Mouse (Mus musculus) hindbrain, embryonic 11.5 days (tissue): Measurements from ENCODE around the gene Gm13539. TPM values are rescaled to one million over a fixed set of nuclear protein-coding genes. Genes with fewer than 3 reads are reported as not detected.
"Not testable (repeated sequence)": the region's sequence is repeated elsewhere in the genome, so short reads cannot be mapped to it uniquely, and the experiment has no call there.

Experiments used
- ATAC-seq: fragments of 200-750 bp; cut with Nextera tagmentation; 2 replicates; pipeline ENCODE4 v1.8.0; 2017; ENCODE audit warnings: mild to moderate bottlenecking, moderate TSS enrichment, moderate library complexity; ENCODE audit not compliant: low FRiP score
- DNase-seq: peaks from one replicate; pipeline ENCODE4 v3.0.0-alpha.2; 2015; ENCODE audit warnings: low spot score
- H3K27ac ChIP-seq: fragments of 300-500 bp; sonication (generic); 2 replicates; pipeline ENCODE4 v1.5.1; 2014; ENCODE audit warnings: mild to moderate bottlenecking, low read depth, low read length
- H3K27me3 ChIP-seq: fragments of 300-500 bp; sonication (generic); 2 replicates; pipeline ENCODE4 v1.6.1; 2014; ENCODE audit warnings: mild to moderate bottlenecking, low read length, moderate library complexity, mixed read lengths; ENCODE audit not compliant: control insufficient read depth, insufficient read depth
- H3K36me3 ChIP-seq: fragments of 300-500 bp; sonication (generic); 2 replicates; pipeline ENCODE4 v1.6.1; 2014; ENCODE audit warnings: mild to moderate bottlenecking, low read length, moderate library complexity, mixed read lengths; ENCODE audit not compliant: control insufficient read depth, insufficient read depth
- H3K4me1 ChIP-seq: fragments of 300-500 bp; sonication (generic); replicated peaks from 2 replicates; pipeline ENCODE4 v1.6.1; 2014; ENCODE audit warnings: low read length, mixed read lengths; ENCODE audit not compliant: control insufficient read depth, insufficient read depth
- H3K4me2 ChIP-seq: fragments of 300-500 bp; sonication (generic); replicated peaks from 2 replicates; pipeline ENCODE4 v1.6.1; 2014; ENCODE audit warnings: mild to moderate bottlenecking, low read depth, low read length
- H3K4me3 ChIP-seq: fragments of 300-500 bp; sonication (generic); 2 replicates; pipeline ENCODE4 v1.5.1; 2014; ENCODE audit warnings: low read depth, low read length
- H3K9ac ChIP-seq: fragments of 300-500 bp; sonication (generic); 2 replicates; pipeline ENCODE4 v1.6.1; 2014; ENCODE audit warnings: low read depth, low read length
- H3K9me3 ChIP-seq: fragments of 300-500 bp; sonication (generic); 2 replicates; pipeline ENCODE4 v1.6.1; 2016; ENCODE audit warnings: low read length; ENCODE audit not compliant: control insufficient read depth
- WGBS: fragments of 180-500 bp; shearing (Covaris S2); extraction: QIAGEN DNeasy Blood & Tissue Kit; methylation state at CpG from one replicate; pipeline ENCODE4 v1.1.7; 2014; 5-methylcytosine and 5-hydroxymethylcytosine counted together
- polyA plus RNA-seq: library from polyadenylated mRNA; unstranded; fragments of >200 nt; fragmentation: Nextera tagmentation; extraction: Ambion mirVana; gene quantifications from 2 replicates; pipeline ENCODE4 v1.2.1, GENCODE M21; 2014

The Gm13539 gene
- polyA plus RNA-seq, result not detected in 2 replicates

DNA sequence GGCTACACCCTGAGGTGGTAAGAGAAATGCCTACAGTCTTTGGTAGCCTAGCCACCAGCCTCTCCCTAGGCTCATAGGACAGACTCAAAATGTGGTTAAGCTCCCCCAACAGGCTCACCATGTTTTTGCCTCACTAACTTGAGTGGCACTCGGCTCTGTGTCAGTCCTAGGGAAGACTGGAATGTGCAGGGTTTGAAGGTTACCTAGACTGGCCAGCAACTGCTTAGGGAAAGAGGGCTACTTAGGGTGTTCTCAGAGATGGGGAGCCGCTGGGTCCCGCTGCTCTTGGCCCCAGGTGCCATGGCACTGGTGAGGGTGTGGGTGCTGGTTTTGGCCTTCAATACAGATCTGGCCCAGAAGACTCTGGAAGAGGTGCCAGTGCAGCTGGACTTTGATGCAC, at the start of gene Gm13539:
TSS of gene Gm13539 (plus strand) at position 301 of the 400 bp plus-strand sequence.
- DNase-seq, result no peak
- Histone ChIP-seq H3K9ac (no peak within 1 kb of the TSS), H3K27ac (no peak within 1 kb of the TSS), H3K9me3 (no peaks in the 10 kb centered on the region), H3K36me3 (no peaks in the 10 kb centered on the region), H3K4me3 (no peak within 1 kb of the TSS), H3K4me1 (no peaks in the 10 kb centered on the region), H3K4me2 (no peak within 1 kb of the TSS), H3K27me3 (no peaks in the 10 kb centered on the region)
- ATAC-seq, result no peak
- 82% methylated on average over 3 of the region's 3 CpGs for WGBS

DNA sequence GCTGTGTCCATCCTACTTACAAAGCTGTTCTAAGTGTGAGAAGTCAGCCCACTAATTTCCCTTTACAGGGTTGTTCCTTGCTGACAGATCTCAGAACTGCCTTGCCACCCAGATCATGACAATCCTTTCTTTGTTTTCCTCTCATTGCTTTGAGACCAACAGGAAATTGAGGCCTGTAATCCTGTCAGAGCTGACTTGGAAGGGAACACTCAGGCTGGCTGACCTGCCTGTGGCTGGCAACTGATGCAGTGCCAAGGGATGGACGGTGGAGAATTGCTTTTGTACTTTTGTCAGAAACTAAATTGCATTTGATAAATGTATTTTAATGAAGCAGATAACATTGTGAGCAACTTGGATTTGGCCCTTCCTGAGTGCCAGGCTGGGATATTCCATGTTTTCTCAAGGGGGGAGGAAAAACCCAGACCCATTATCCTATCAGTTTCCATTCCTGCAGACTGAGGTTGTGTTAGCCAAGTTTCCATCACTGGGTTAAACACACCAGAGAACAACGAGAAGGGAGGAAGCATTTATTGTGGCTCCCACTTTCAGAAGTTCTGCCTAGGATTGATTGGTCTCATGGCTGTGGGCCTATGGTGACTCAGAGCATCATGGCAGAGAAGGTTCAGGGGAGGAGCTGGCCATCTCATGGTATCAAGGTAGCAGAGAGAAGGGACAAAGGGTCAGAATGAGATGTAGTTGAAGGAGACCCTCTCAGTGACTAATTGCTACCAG, 48.7 kb upstream of the Gm13539 start:
- no peak overlapping the region for H3K27ac ChIP-seq
- H3K27me3 ChIP-seq, result no peaks in the 10 kb centered on the region
- DNase-seq, result no peak
- 73% methylated on average over 2 of the region's 2 CpGs for WGBS
- no peak overlapping the region for H3K4me3 ChIP-seq
- no peaks in the 10 kb centered on the region for H3K4me1 ChIP-seq
- H3K4me2 ChIP-seq, result no peak overlapping the region
- no peak overlapping the region for H3K9ac ChIP-seq
- no peaks in the 10 kb centered on the region for H3K36me3 ChIP-seq
- no peaks in the 10 kb centered on the region for H3K9me3 ChIP-seq
- ATAC-seq, result no peak

DNA sequence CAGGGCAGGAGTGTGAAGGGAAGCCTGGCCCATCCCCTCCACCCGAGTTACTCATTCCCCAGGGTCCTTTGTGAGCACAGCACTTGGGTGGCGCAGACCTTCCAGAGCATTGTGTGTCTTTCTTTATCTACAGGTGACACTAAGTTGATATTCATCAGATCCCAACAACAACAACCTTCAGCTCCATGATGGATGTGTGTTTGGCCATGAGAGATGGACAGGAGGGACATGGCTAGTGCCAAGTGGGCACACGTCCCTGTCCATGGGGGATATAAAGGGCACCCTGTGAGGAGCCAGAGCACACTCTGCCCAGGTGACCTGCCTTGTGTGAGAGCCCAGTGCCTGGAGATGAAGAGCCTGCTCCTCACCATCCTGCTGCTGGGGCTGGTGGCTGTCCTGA, 45.3 kb upstream of the Gm13539 start, which contains the start of gene Obp2b:
TSS of gene Obp2b (plus strand) at position 301 of the 400 bp plus-strand sequence.
- H3K27me3 ChIP-seq, H3K4me3 ChIP-seq, H3K9ac ChIP-seq, H3K4me2 ChIP-seq, DNase-seq, H3K27ac ChIP-seq, ATAC-seq, H3K36me3 ChIP-seq, H3K9me3 ChIP-seq, H3K4me1 ChIP-seq: not testable (repeated sequence)
- WGBS, result 89% methylated on average over 3 of the region's 3 CpGs

- whole genome bisulfite sequencing, result 74% methylated on average over 1 of the region's 1 CpGs
- H3K36me3 ChIP-seq, result no peaks in the 10 kb centered on the region
- no peak overlapping the region for H3K9ac ChIP-seq
- no peaks in the 10 kb centered on the region for H3K9me3 ChIP-seq
- no peak overlapping the region for H3K4me2 ChIP-seq
- H3K4me3 ChIP-seq, result no peak overlapping the region
- DNase-seq, result no peak
- ATAC-seq, result no peak
- no peaks in the 10 kb centered on the region for H3K4me1 ChIP-seq
- no peaks in the 10 kb centered on the region for H3K27me3 ChIP-seq
- H3K27ac ChIP-seq, result no peak overlapping the region
Measured at GRCm38 (mm10) chr2:25741671-25742070, 40.4 kb upstream of the Gm13539 start.

GRCm38 (mm10) chr2:25754201-25754600, 27.9 kb upstream of the Gm13539 start:
- DNase-seq (no peak), ATAC-seq (no peak)
- Histone ChIP-seq H3K36me3 (no peaks in the 10 kb centered on the region), H3K27ac (no peak overlapping the region), H3K9ac (no peak overlapping the region), H3K9me3 (no peaks in the 10 kb centered on the region), H3K4me2 (no peak overlapping the region), H3K27me3 (no peaks in the 10 kb centered on the region), H3K4me3 (no peak overlapping the region), H3K4me1 (no peaks in the 10 kb centered on the region)
- WGBS, result 93% methylated on average over 1 of the region's 1 CpGs

DNA sequence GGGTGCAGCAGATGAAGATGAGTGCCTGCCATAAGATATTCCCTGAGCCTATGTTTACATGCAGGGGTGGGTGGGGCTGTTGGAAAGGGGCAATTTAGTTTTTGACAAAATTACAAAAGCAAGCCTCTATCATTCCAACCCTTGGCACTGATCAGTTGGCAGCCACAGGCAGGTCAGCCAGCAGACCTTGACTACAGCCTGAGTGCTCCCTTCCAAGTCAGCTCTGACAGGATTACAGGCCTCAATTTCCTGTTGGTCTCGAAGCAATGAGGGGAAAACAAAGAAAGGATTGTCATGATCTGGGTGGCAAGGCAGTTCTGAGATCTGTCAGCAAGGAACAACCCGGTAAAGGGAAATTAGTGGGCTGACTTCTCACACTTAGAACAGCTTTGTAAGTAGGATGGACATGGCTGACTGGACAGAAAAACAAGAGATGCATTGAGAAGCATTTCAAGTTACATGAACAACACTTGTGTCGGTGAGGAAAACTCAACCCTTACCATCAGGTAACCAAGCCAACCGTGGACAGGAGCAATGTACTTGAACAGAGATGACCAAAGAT, 23.9 kb upstream of the Gm13539 start:
- no peak for ATAC-seq

DNA sequence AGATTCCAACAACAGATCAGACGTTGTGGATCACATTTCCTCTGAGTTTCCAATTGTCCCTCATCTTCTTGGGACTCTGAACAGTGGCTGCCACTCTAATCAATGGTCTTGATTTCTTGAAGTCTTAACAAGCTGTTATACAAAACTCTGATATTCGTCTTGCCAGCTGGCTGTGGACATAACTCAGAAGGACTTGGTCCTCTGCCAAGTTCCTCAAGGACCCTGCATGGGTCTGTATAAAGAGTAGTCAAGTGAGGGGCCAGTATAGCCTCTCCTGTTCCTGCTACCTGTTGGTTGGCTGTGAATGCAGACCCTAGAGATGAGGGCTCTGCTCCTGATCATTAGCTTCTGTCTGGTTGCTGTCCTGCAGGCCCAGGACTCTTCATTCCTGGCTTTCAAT, 16.8 kb upstream of the Gm13539 start, which contains the start of gene Lcn3:
TSS of gene Lcn3 (plus strand) at position 301 of the 400 bp plus-strand sequence.
- no peak within 1 kb of the TSS for H3K4me2 ChIP-seq
- no peaks in the 10 kb centered on the region for H3K9me3 ChIP-seq
- no peak within 1 kb of the TSS for H3K4me3 ChIP-seq
- no peak for ATAC-seq
- WGBS, result 58% methylated on average over 2 of the region's 2 CpGs
- no peak for DNase-seq
- H3K27ac ChIP-seq, result no peak within 1 kb of the TSS
- no peaks in the 10 kb centered on the region for H3K27me3 ChIP-seq
- H3K9ac ChIP-seq, result no peak within 1 kb of the TSS
- no peaks in the 10 kb centered on the region for H3K36me3 ChIP-seq
- no peaks in the 10 kb centered on the region for H3K4me1 ChIP-seq

More for the DNA sequence above, 23.9 kb upstream of the Gm13539 start:
- Histone ChIP-seq H3K36me3 (no peaks in the 10 kb centered on the region), H3K4me3 (no peak overlapping the region), H3K9ac (no peak overlapping the region), H3K4me1 (no peaks in the 10 kb centered on the region), H3K4me2 (no peak overlapping the region), H3K27ac (no peak overlapping the region), H3K9me3 (no peaks in the 10 kb centered on the region), H3K27me3 (no peaks in the 10 kb centered on the region)
- DNase-seq, result no peak
- WGBS, result 61% methylated on average over 4 of the region's 4 CpGs

DNA sequence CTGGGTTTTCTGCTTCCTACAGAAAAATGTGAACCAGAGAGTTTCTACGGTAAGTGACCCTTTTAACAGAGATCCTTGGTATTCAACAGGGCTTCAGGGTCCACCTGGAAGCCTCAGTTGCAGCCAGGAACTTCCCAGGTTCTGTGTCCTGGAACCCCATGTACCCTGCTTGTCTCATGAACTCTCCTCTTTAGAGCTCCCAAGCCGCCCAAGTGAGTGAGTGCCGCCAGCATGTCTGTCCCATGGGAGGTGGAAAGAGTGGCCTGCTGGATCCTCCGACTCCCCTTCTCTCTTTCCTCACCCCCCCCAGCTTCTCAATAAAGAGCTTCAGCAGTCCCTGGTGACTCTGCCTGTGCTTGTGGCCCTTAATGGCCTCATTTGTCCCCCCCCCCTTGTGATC, 14.3 kb upstream of the Gm13539 start:
- DNase-seq (no peak), ATAC-seq (no peak)
- H3K4me1 ChIP-seq, result no peaks in the 10 kb centered on the region
- 82% methylated on average over 4 of the region's 4 CpGs for WGBS
- no peak overlapping the region for H3K4me3 ChIP-seq
- H3K9ac ChIP-seq, result no peak overlapping the region
- no peak overlapping the region for H3K27ac ChIP-seq
- H3K27me3 ChIP-seq, result no peaks in the 10 kb centered on the region
- H3K36me3 ChIP-seq, result no peaks in the 10 kb centered on the region
- H3K4me2 ChIP-seq, result no peak overlapping the region
- no peaks in the 10 kb centered on the region for H3K9me3 ChIP-seq

DNA sequence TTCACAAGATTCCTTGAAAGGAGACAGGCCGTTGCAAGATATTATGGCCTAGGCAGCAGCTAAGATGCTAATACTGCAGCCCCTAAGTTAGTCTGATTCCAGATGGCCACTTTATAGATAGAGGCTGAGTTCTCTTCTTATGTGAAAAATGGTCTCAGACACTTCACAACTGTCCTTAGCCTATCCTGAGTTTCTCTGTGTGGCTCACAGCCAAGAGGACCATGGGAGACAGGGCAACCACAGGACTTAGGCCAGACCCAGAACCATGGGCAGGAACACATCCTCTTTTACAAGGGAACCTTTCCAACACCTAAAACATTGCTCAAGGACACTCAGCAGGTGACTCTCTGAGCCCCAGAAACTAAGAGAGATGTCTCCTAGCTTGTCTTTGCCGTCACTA, 8.6 kb upstream of the Gm13539 start:
- no peak overlapping the region for H3K4me2 ChIP-seq
- H3K36me3 ChIP-seq, result no peaks in the 10 kb centered on the region
- ATAC-seq (no peak), DNase-seq (no peak)
- no peaks in the 10 kb centered on the region for H3K9me3 ChIP-seq
- H3K4me1 ChIP-seq, result no peaks in the 10 kb centered on the region
- no peak overlapping the region for H3K9ac ChIP-seq
- H3K4me3 ChIP-seq, result no peak overlapping the region
- H3K27me3 ChIP-seq, result no peaks in the 10 kb centered on the region
- no peak overlapping the region for H3K27ac ChIP-seq
- 91% methylated on average over 2 of the region's 2 CpGs for WGBS
